ENCODE assay signal across 23 mouse cellular contexts in the genomic region with DNA sequence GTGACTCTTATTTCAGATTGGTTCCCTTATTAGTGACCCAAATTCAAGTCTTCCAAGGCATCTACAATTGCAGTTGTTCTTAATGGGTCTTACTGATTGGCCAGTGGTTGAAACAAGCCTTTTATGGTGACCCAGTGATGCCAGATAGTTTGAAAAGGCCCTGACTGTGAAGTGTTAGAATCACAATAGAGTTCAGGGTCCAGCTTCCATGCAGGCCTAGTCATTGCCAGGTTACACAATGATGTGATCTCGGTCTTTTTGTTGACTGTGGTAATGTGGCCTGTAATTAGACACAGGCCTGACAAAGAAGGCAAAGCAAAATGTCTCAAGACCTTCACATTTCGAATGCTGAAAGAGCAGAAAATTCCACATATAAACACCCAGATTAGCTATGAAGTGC.
A peak's percentile ranks its signal among the peaks of the same experiment; 100 is the strongest.
DNase-seq lines count a peak whose midpoint lies in the region; ATAC-seq and TF ChIP-seq lines count a peak whose summit lies in the region.
"Had no signal": no experiment of that assay in that cellular context is flagged by ENCODE, and none has a peak within 500 bp of the region (broad histone marks: within the 10 kb centered on the region; RNA-seq: fewer than 3 reads in every experiment).

No protein-coding gene starts in this region.

- no peak for TF ChIP-seq CTCF in lung, postnatal 0 days (IDR thresholded peaks at IDR 0.05)

- H3K27me3 ChIP-seq in lung, postnatal 0 days (replicated peaks; ENCODE audit: insufficient read depth, low read length), result no peaks in the 10 kb centered on the region
- H3K27me3 ChIP-seq: embryonic facial prominence, embryonic 15.5 days; forebrain, embryonic 15.5 days; heart, embryonic 15.5 days; hindbrain, embryonic 13.5 days had no signal

- H3K36me3 ChIP-seq in lung, postnatal 0 days (ENCODE audit: insufficient read depth, low read length), result no peaks in the 10 kb centered on the region
- H3K36me3 ChIP-seq: embryonic facial prominence, embryonic 15.5 days; forebrain, embryonic 10.5 days; forebrain, embryonic 15.5 days; heart, embryonic 15.5 days; hindbrain, embryonic 13.5 days had no signal

- H3K27ac ChIP-seq in lung, postnatal 0 days (ENCODE audit: low read length), result no peak overlapping the region
- H3K27ac ChIP-seq: embryonic facial prominence, embryonic 15.5 days; forebrain, embryonic 10.5 days; forebrain, embryonic 15.5 days; heart, embryonic 10.5 days; heart, embryonic 15.5 days; hindbrain, embryonic 13.5 days had no signal

- WGBS in lung, postnatal 0 days, result 54% methylated on average over 2 of the region's 2 CpGs

- TF ChIP-seq EP300 in lung, postnatal 0 days (IDR thresholded peaks at IDR 0.05), result no peak

- no peaks in the 10 kb centered on the region for H3K9me3 ChIP-seq in lung, postnatal 0 days (ENCODE audit: low read length)
- H3K9me3 ChIP-seq: embryonic facial prominence, embryonic 15.5 days; forebrain, embryonic 10.5 days; forebrain, embryonic 15.5 days; heart, embryonic 10.5 days; heart, embryonic 15.5 days; hindbrain, embryonic 13.5 days had no signal

- 0 out of 2 replicates have a peak, but pooled peaks cover 2% of the 10 kb centered on the region for H3K4me1 ChIP-seq in lung, postnatal 0 days (ENCODE audit: insufficient read depth, low read depth, low read length)
- H3K4me1 ChIP-seq: forebrain, embryonic 15.5 days; heart, embryonic 10.5 days; hindbrain, embryonic 13.5 days had no signal

- DNase-seq in embryo, embryonic 10 days (ENCODE audit: low spot score), result peak; percentile 27
- DNase-seq in embryo, embryonic 9.5 days (ENCODE audit: extremely low spot score), result no peak
- peak; percentile 22 for DNase-seq in lung, postnatal 0 days (ENCODE audit: low spot score)
- no peak for DNase-seq in lung, adult 18-20 months
- DNase-seq in ZHBTc4 (ENCODE audit: low read depth, low spot score), result peak; percentile 0
- no peak for DNase-seq in right cerebral cortex, postnatal 36 days (ENCODE audit: low spot score in 2 of 2)
- no peak for DNase-seq in left cerebral cortex, postnatal 36 days (ENCODE audit: low spot score in 2 of 2)
- DNase-seq: adrenal gland, postnatal 10 days; B cell, adult 2 months; cerebellum, adult 11 months; cerebellum, adult 8-10 months; cerebellum, postnatal 14 days; gastrocnemius, postnatal 36 days; heart, adult 18-20 months; heart, postnatal 14 days had no signal

- no peak overlapping the region for H3K9ac ChIP-seq in lung, postnatal 0 days (replicated peaks; ENCODE audit: low read depth)
- H3K9ac ChIP-seq: embryonic facial prominence, embryonic 15.5 days; forebrain, embryonic 15.5 days; heart, embryonic 15.5 days; hindbrain, embryonic 13.5 days had no signal

- ATAC-seq in lung, postnatal 0 days, result 0 out of 2 replicates have a peak, but pooled peaks have one; percentile 26
- ATAC-seq: CD4-positive, CD25-positive, alpha-beta regulatory T cell, adult 4 months; forebrain, embryonic 15.5 days had no signal

- intact Hi-C loops in left cerebral cortex, postnatal 36 days (cut with DNase I), result no loop called here

- no peak overlapping the region for H3K4me3 ChIP-seq in lung, postnatal 0 days (ENCODE audit: low read depth, low read length)
- H3K4me3 ChIP-seq: embryonic facial prominence, embryonic 15.5 days; erythroblast, embryonic 14.5 days; forebrain, embryonic 10.5 days; forebrain, embryonic 15.5 days; heart, embryonic 10.5 days; heart, embryonic 15.5 days; hindbrain, embryonic 13.5 days had no signal

- no peak overlapping the region for H3K4me2 ChIP-seq in lung, postnatal 0 days (replicated peaks; ENCODE audit: low read depth, low read length)
- H3K4me2 ChIP-seq: embryonic facial prominence, embryonic 15.5 days; forebrain, embryonic 15.5 days; heart, embryonic 15.5 days; hindbrain, embryonic 13.5 days had no signal

Comparison
In these comparisons a context has a peak if more than half of its experiments do, and no peak if none do; other contexts are left out.
1. DNase-seq: peak in embryo, embryonic 10 days (single experiment), lung, postnatal 0 days (single experiment) and ZHBTc4 (single experiment); none in embryo, embryonic 9.5 days (single experiment), lung, adult 18-20 months (0 of 2), right cerebral cortex, postnatal 36 days (0 of 2) and left cerebral cortex, postnatal 36 days (0 of 2).